Mouse (Mus musculus) CH12.LX (cell line): Measurements from ENCODE around the gene Stap2. TPM values are rescaled to one million over a fixed set of nuclear protein-coding genes. Genes with fewer than 3 reads are reported as not detected.
A peak's percentile ranks its signal among the peaks of the same experiment; 100 is the strongest.

Experiments used
- DNase-seq: peaks from one replicate; pipeline ENCODE4 v3.0.0-alpha.2; 2013; ENCODE audit errors: extremely low read depth
- H3K27ac ChIP-seq: 2 replicates; pipeline ENCODE4 v1.5.1; 2012; ENCODE audit warnings: low read depth, mild to moderate bottlenecking, control low read depth, moderate library complexity; ENCODE audit not compliant: insufficient read depth
- H3K27me3 ChIP-seq: replicated peaks from 2 replicates; pipeline ENCODE3; 2012; ENCODE audit warnings: inconsistent platforms
- H3K36me3 ChIP-seq, 2 experiments: replicated peaks in 1 of 2; 2 replicates each; pipeline versions ENCODE3 to v1.6.1; 2012; ENCODE audit warnings: inconsistent platforms in 1 of 2, low read length in 1 of 2, mild to moderate bottlenecking in 1 of 2, mixed read lengths in 1 of 2, moderate library complexity in 1 of 2; ENCODE audit not compliant: control insufficient read depth in 1 of 2, insufficient read depth in 1 of 2
- H3K4me1 ChIP-seq, 2 experiments: 2 replicates each; pipeline ENCODE4 v1.6.1; 2012; ENCODE audit warnings: inconsistent platforms in 1 of 2, moderate library complexity in 1 of 2; ENCODE audit not compliant: insufficient read depth in 2 of 2, control insufficient read depth in 1 of 2
- H3K4me2 ChIP-seq: 2 replicates; pipeline ENCODE4 v1.6.1; 2012; ENCODE audit warnings: low read depth, mild to moderate bottlenecking, control low read depth; ENCODE audit not compliant: poor library complexity, insufficient read depth, severe bottlenecking
- H3K4me3 ChIP-seq, 3 experiments: fragments of 150-350 bp in 1 of 3; sonication (generic) in 1 of 3; replicated peaks in 1 of 3; 2 replicates each; pipeline versions ENCODE3 to v1.5.1; 2011 to 2012; ENCODE audit warnings: low read depth in 2 of 3, low read length in 2 of 3, mild to moderate bottlenecking in 2 of 3, moderate library complexity in 2 of 3, control low read depth in 1 of 3, improper control_type of control experiment in 1 of 3, inconsistent platforms in 1 of 3, mixed read lengths in 1 of 3; ENCODE audit not compliant: poor library complexity in 1 of 3
- H3K79me2 ChIP-seq: replicated peaks from 2 replicates; pipeline ENCODE4 v1.6.1; 2012; ENCODE audit warnings: mild to moderate bottlenecking, moderate library complexity; ENCODE audit not compliant: control insufficient read depth, poor library complexity, insufficient read depth, severe bottlenecking; ENCODE audit errors: extremely low read depth
- H3K9ac ChIP-seq: 2 replicates; pipeline ENCODE4 v1.6.1; 2012; ENCODE audit warnings: low read depth, mild to moderate bottlenecking, control low read depth, moderate library complexity; ENCODE audit not compliant: insufficient read depth
- H3K9me3 ChIP-seq: replicated peaks from 2 replicates; pipeline ENCODE3; 2012; ENCODE audit warnings: low read length, inconsistent platforms, mixed read lengths
- CTCF ChIP-seq, 2 experiments: IDR thresholded peaks in 1 of 2; conservative IDR thresholded peaks in 1 of 2; 2 replicates each; pipeline ENCODE4 v1.5.1; 2011 to 2012; ENCODE audit warnings: low read depth in 2 of 2, low read length in 2 of 2, improper control_type of control experiment in 1 of 2, inconsistent platforms in 1 of 2, mild to moderate bottlenecking in 1 of 2, moderate library complexity in 1 of 2
- ELF1 ChIP-seq: IDR thresholded peaks from 2 replicates; pipeline ENCODE4 v1.6.1; 2014; ENCODE audit warnings: low read depth, mild to moderate bottlenecking, inconsistent platforms, low read length, improper control_type of control experiment
- ETS1 ChIP-seq: conservative IDR thresholded peaks from 2 replicates; pipeline ENCODE4 v1.6.1; 2012; ENCODE audit warnings: low read depth, mild to moderate bottlenecking, inconsistent platforms, low read length, improper control_type of control experiment, moderate library complexity
- HCFC1 ChIP-seq: IDR thresholded peaks from 2 replicates; pipeline ENCODE4 v1.6.1; 2012; ENCODE audit warnings: low read depth, mild to moderate bottlenecking, inconsistent platforms, low read length, improper control_type of control experiment
- JUN ChIP-seq: IDR thresholded peaks from 2 replicates; pipeline ENCODE4 v1.6.1; 2011; ENCODE audit warnings: low read depth, mild to moderate bottlenecking, low read length, improper control_type of control experiment, moderate library complexity; ENCODE audit not compliant: insufficient read depth
- JUND ChIP-seq: conservative IDR thresholded peaks from 2 replicates; pipeline ENCODE4 v1.6.1; 2011; ENCODE audit warnings: low read depth, low read length, improper control_type of control experiment
- KAT2A ChIP-seq: IDR thresholded peaks from 2 replicates; pipeline ENCODE4 v1.6.1; 2012; ENCODE audit warnings: low read length, improper control_type of control experiment, inconsistent platforms; ENCODE audit not compliant: insufficient replicate concordance
- NRF1 ChIP-seq: IDR thresholded peaks from 2 replicates; pipeline ENCODE4 v1.6.1; 2014; ENCODE audit warnings: low read depth, mild to moderate bottlenecking, inconsistent platforms, low read length, improper control_type of control experiment, moderate library complexity
- PAX5 ChIP-seq: IDR thresholded peaks from 2 replicates; pipeline ENCODE4 v1.6.1; 2012; ENCODE audit warnings: low read length, inconsistent platforms, mixed read lengths
- POLR2A ChIP-seq: IDR thresholded peaks from 2 replicates; pipeline ENCODE4 v1.6.1; 2011; ENCODE audit warnings: low read depth, mild to moderate bottlenecking, improper control_type of control experiment, low read length
- POLR2AphosphoS2 ChIP-seq: IDR thresholded peaks from 2 replicates; pipeline ENCODE4 v1.6.1; 2011; ENCODE audit warnings: low read depth, low read length, improper control_type of control experiment
- RAD21 ChIP-seq: IDR thresholded peaks from 2 replicates; pipeline ENCODE4 v1.6.1; 2011; ENCODE audit warnings: low read depth, mild to moderate bottlenecking, low read length, improper control_type of control experiment, moderate library complexity
- RCOR1 ChIP-seq: conservative IDR thresholded peaks from 2 replicates; pipeline ENCODE4 v1.6.1; 2012; ENCODE audit warnings: low read depth, mild to moderate bottlenecking, inconsistent platforms, low read length, improper control_type of control experiment
- SMC3 ChIP-seq: IDR thresholded peaks from 2 replicates; pipeline ENCODE4 v1.6.1; 2011; ENCODE audit warnings: low read depth, low read length, improper control_type of control experiment
- USF1 ChIP-seq: IDR thresholded peaks from 2 replicates; pipeline ENCODE4 v1.6.1; 2014; ENCODE audit warnings: low read depth, mild to moderate bottlenecking, inconsistent platforms, low read length, improper control_type of control experiment
- USF2 ChIP-seq: conservative IDR thresholded peaks from 2 replicates; pipeline ENCODE4 v1.6.1; 2011; ENCODE audit warnings: low read depth, low read length, improper control_type of control experiment
- ZKSCAN1 ChIP-seq: IDR thresholded peaks from 2 replicates; pipeline ENCODE4 v1.6.1; 2012; ENCODE audit warnings: low read depth, inconsistent platforms, low read length, improper control_type of control experiment, borderline replicate concordance
- ZNF384 ChIP-seq: IDR thresholded peaks from 2 replicates; pipeline ENCODE4 v1.6.1; 2012; ENCODE audit warnings: low read depth, low read length, improper control_type of control experiment, inconsistent platforms
- dilution Hi-C: fragments of 300-500 bp; cut with MboI; formaldehyde crosslinking; loops from 2 replicates; pipeline ENCODE4 v1.14.3; 2020; ENCODE audit warnings: low sequenced_read_pairs; ENCODE audit not compliant: extremely low pct_unique_long_range_greater_than_20kb, extremely low pct_ligation_motif_present
- in situ Hi-C: fragments of 300-500 bp; cut with MboI; formaldehyde crosslinking; loops from 3 replicates; pipeline ENCODE4 v1.14.3; 2019; ENCODE audit warnings: low sequenced_read_pairs, low pct_ligation_motif_present, low pct_unique_long_range_greater_than_20kb, mixed read lengths
- polyA plus RNA-seq: library from polyadenylated mRNA; unstranded; fragments of >175 nt; gene quantifications from 2 replicates; pipeline ENCODE4 v1.2.1, GENCODE M21; 2012; ENCODE audit warnings: low read depth; ENCODE audit not compliant: insufficient read length
- total RNA-seq, 2 experiments: library from RNA; depleted of rRNA; stranded (reverse); fragments of 300-350 nt in 1 of 2; fragments of >200 nt in 1 of 2; gene quantifications; 2 replicates each; pipeline ENCODE4 v1.2.3; 2012 to 2014

Stap2 gene
- total and polyA plus RNA-seq, 3 experiments = 0.51 to 3.2 (median 0.52) TPM

DNA sequence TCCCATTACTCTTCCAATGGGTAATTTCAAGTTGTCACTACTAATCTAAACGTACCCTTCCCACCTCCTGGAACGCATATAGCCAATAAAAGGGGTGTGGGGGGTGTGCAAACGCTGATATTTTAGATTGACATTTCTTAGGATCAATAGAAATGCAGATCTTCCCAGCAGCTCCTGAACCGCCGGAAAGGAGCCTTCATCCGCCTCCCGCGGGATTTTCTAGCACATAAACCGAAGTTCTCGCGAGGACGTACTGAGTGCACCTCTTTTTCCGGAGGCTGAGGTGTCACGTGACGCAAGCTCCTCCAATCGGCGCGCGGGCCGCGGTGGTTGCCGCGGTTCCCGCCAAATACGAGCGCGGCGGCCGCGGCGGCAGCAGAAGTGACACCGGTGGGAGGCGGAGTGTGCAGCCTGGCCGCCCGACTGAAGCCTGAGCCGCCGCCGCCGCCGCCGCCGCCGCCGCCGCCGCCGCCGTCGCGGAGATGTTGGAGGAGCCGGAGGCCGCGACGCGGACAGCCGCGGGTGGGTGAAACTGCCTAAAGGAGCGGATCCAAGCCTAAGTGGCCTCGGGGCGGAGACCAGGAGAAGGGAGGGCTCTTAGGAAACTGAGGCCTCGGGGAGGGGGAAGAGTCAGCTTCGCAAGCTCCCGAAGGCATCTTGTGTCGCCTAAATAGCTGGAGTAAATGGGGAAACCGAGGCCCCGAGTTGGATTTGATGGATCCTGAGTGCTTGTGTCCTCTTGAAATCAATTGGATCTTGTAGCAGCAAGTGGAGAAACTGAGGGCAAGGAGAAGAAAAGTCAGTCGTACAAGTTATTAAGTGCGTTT, 34.9 kb upstream of the Stap2 start, which contains the start of gene Chaf1a (continued):
- peak; percentile 88 for TF ChIP-seq ELF1
- peak; percentile 77; the same call in 1 of the 2 replicates for TF ChIP-seq POLR2AphosphoS2
- TF ChIP-seq PAX5 = no peak
- no peak for TF ChIP-seq RCOR1
- TF ChIP-seq SMC3 = no peak
- no peak for TF ChIP-seq JUN
- TF ChIP-seq ZKSCAN1 = no peak
- TF ChIP-seq HCFC1 = peak; percentile 74
- TF ChIP-seq RAD21 = no peak
- no peak for TF ChIP-seq NRF1
- no peak for TF ChIP-seq JUND
- no peak for TF ChIP-seq ZNF384
- peak; percentile 98 for TF ChIP-seq USF2

DNA sequence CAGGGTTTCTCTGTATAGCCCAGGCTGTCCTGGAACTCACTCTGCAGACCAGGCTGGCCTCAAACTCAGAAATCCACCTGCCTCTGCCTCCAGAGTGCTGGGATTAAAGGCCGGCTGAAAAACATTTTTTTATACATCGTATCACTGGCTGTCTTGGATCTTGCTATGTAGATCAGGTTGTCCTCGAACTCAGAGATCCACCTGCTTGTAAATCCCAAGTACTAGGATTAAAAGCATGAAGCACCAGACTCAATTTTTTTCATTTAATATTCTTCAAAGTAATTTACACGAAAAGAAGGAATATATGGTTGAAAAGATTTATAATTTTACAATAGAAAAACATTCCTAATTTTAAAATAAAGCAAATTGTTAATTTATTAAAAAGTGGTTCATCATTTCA, 34.0 kb upstream of the Stap2 start:
- TF ChIP-seq POLR2A (no peak), POLR2AphosphoS2 (no peak), USF1 (no peak), CTCF (conservative IDR thresholded peaks at IDR 0.05 in 1 of 2, IDR thresholded peaks at IDR 0.05 in 1 of 2; ENCODE audit: low read depth in 2 of 2, low read length in 2 of 2) (no peak), KAT2A (no peak), ETS1 (no peak), RCOR1 (no peak), RAD21 (no peak)
- H3K9ac ChIP-seq = peak overlapping the region; percentile 57; the same call in 1 of the 2 replicates
- H3K4me2 ChIP-seq = no peak overlapping the region; the same call in 1 of the 2 replicates
- H3K27me3 ChIP-seq = no peaks in the 10 kb centered on the region
- H3K27ac ChIP-seq = no peak overlapping the region
- no peaks in the 10 kb centered on the region for H3K9me3 ChIP-seq
- dilution Hi-C loops (no loop called here), in situ Hi-C loops (no loop called here)
- H3K4me3 ChIP-seq = peak overlapping the region in 1 of 3 experiments; percentile 80
- peaks cover 0 to 48% of the 10 kb centered on the region in 2 experiments; a peak in 3 of 4 replicates for H3K4me1 ChIP-seq
- H3K79me2 ChIP-seq = peaks cover 60% of the 10 kb centered on the region
- DNase-seq = no peak
- H3K36me3 ChIP-seq = peaks cover 8 to 22% of the 10 kb centered on the region in 2 experiments
